Mouse (Mus musculus) layer of hippocampus, adult 18-20 months (tissue): ENCODE results near the gene Ssr2. TPM values are rescaled to one million over a fixed set of nuclear protein-coding genes. Genes with fewer than 3 reads are reported as not detected.

Experiments used
- DNase-seq, 2 experiments: peaks; one replicate each; pipeline ENCODE4 v3.0.0; 2022; ENCODE audit warnings: low spot score in 2 of 2
- total RNA-seq, 2 experiments: library from RNA; stranded (reverse); gene quantifications; 2 replicates each; pipeline ENCODE4 v1.2.3; 2021

Gene Ssr2
- total RNA-seq, 2 experiments from 2014 or later: 91.5 to 97.2 TPM

GRCm38 (mm10) chr3:88622113-88622940, 46.7 kb downstream of the Ssr2 start:
- no peak for DNase-seq

GRCm38 (mm10) chr3:88622941-88623345, 47.3 kb downstream of the Ssr2 start:
- no peak for DNase-seq

- DNase-seq: no peak
Observed at GRCm38 (mm10) chr3:88623346-88624135, 47.9 kb downstream of the Ssr2 start.

GRCm38 (mm10) chr3:88624324-88624723, 48.6 kb downstream of the Ssr2 start:
- peak in 1 of 2 experiments; percentile 62 for DNase-seq

- DNase-seq: no peak
Observed at GRCm38 (mm10) chr3:88624951-88625350, 49.3 kb downstream of the Ssr2 start.

GRCm38 (mm10) chr3:88625531-88625930, 49.9 kb downstream of the Ssr2 start:
- DNase-seq: no peak

- no peak for DNase-seq
Observed at GRCm38 (mm10) chr3:88626316-88626715, 50.6 kb downstream of the Ssr2 start.

- DNase-seq: no peak
Observed at GRCm38 (mm10) chr3:88627114-88627513, 51.4 kb downstream of the Ssr2 start.

GRCm38 (mm10) chr3:88627535-88627934, 51.9 kb downstream of the Ssr2 start:
- no peak for DNase-seq

- no peak for DNase-seq
Observed at GRCm38 (mm10) chr3:88628766-88629165, 53.1 kb downstream of the Ssr2 start.

- DNase-seq: peak; percentile 91
Observed at GRCm38 (mm10) chr3:88629244-88629643, 53.6 kb downstream of the Ssr2 start.

- no peak for DNase-seq
Observed at GRCm38 (mm10) chr3:88630018-88630417, 54.3 kb downstream of the Ssr2 start.

- DNase-seq: peak; percentile 74 to 87
Observed at GRCm38 (mm10) chr3:88630849-88631341, 55.2 kb downstream of the Ssr2 start.

GRCm38 (mm10) chr3:88631921-88632587, 56.4 kb downstream of the Ssr2 start:
- no peak for DNase-seq

- no peak for DNase-seq
Observed at GRCm38 (mm10) chr3:88633056-88633455, 57.4 kb downstream of the Ssr2 start.

- no peak for DNase-seq
Observed at GRCm38 (mm10) chr3:88635506-88636275, 60.0 kb downstream of the Ssr2 start.

- DNase-seq: no peak
Observed at GRCm38 (mm10) chr3:88636555-88636986, 60.9 kb downstream of the Ssr2 start.

GRCm38 (mm10) chr3:88637134-88637533, 61.5 kb downstream of the Ssr2 start:
- no peak for DNase-seq
